Mouse (Mus musculus) ES-E14 (cell line): ENCODE measurements around the gene Rpa2.

Experiments
- HCFC1 ChIP-seq: IDR thresholded peaks from 2 replicates; pipeline ENCODE4 v1.6.1; 2012; ENCODE audit warnings: low read length, inconsistent platforms, borderline replicate concordance; ENCODE audit not compliant: insufficient read depth
- ZNF384 ChIP-seq: IDR thresholded peaks from 2 replicates; pipeline ENCODE4 v1.6.1; 2012; ENCODE audit warnings: low read depth, low read length, inconsistent platforms

DNA sequence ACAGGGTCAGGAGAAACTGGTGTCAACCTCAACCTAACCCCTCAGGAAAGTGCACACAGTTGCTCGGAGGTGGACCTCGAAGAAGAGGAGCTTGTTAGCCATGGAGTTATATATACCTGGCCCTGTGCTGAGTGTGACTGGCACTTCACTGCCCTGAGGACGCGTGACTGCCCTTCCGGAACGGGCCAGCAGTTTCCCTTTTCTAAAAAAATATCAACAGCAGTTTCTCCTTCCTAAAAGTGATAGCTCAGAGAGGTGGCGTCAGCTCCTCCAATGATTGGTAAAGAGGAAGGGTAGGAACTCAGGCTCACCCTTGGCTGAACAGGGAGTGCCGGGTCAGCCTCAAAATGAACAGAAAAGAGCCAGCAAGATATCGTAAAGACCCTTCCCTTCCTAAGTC lies 25.9 kb downstream of the Rpa2 start:
- TF ChIP-seq HCFC1 (no peak), ZNF384 (no peak)
